Mouse (Mus musculus) limb, embryonic 15.5 days (tissue): Measurements from ENCODE around the gene Rsbn1l. TPM values are rescaled to one million over a fixed set of nuclear protein-coding genes. Genes with fewer than 3 reads are reported as not detected.

Experiments used
- ATAC-seq: fragments of 200-750 bp; cut with Nextera tagmentation; 2 replicates; pipeline ENCODE4 v1.8.0; 2017; ENCODE audit warnings: low read depth, moderate TSS enrichment; ENCODE audit not compliant: insufficient number of reproducible peaks, low FRiP score, low TSS enrichment
- H3K27ac ChIP-seq: fragments of 300-500 bp; sonication (generic); 2 replicates; pipeline ENCODE4 v1.5.1; 2015; ENCODE audit warnings: moderate library complexity, mild to moderate bottlenecking, inconsistent platforms
- H3K27me3 ChIP-seq: fragments of 300-500 bp; sonication (generic); 2 replicates; pipeline ENCODE4 v1.6.1; 2015; ENCODE audit warnings: inconsistent platforms
- H3K36me3 ChIP-seq: fragments of 300-500 bp; sonication (generic); 2 replicates; pipeline ENCODE4 v1.6.1; 2015; ENCODE audit warnings: inconsistent platforms
- H3K4me1 ChIP-seq: fragments of 300-500 bp; sonication (generic); 2 replicates; pipeline ENCODE4 v1.6.1; 2015; ENCODE audit warnings: inconsistent platforms
- H3K4me2 ChIP-seq: fragments of 300-500 bp; sonication (generic); 2 replicates; pipeline ENCODE4 v1.6.1; 2015; ENCODE audit warnings: mild to moderate bottlenecking, inconsistent platforms
- H3K4me3 ChIP-seq: fragments of 300-500 bp; sonication (generic); 2 replicates; pipeline ENCODE4 v1.5.1; 2015; ENCODE audit warnings: mild to moderate bottlenecking, inconsistent platforms
- H3K9ac ChIP-seq: fragments of 300-500 bp; sonication (generic); 2 replicates; pipeline ENCODE4 v1.6.1; 2015; ENCODE audit warnings: inconsistent platforms
- H3K9me3 ChIP-seq: fragments of 300-500 bp; sonication (generic); 2 replicates; pipeline ENCODE4 v1.6.1; 2016; ENCODE audit warnings: inconsistent platforms
- WGBS: fragments of 180-500 bp; shearing (Covaris S2); methylation state at CpG from one replicate; pipeline ENCODE4 v1.1.7; 2015; 5-methylcytosine and 5-hydroxymethylcytosine counted together
- polyA plus RNA-seq: library from polyadenylated mRNA; unstranded; fragments of >200 nt; fragmentation: Nextera tagmentation; extraction: Ambion mirVana; gene quantifications from 2 replicates; pipeline ENCODE4 v1.2.1, GENCODE M21; 2015

Rsbn1l gene
- polyA plus RNA-seq, result 2.8 and 5.0 TPM in 2 replicates

- Histone ChIP-seq H3K9ac (no peak within 1 kb of the TSS), H3K4me3 (no peak within 1 kb of the TSS), H3K36me3 (peaks cover 10% of the 10 kb centered on the region; the same call in 1 of the 2 replicates), H3K27me3 (no peaks in the 10 kb centered on the region), H3K9me3 (peaks cover 5% of the 10 kb centered on the region; the same call in 1 of the 2 replicates), H3K4me1 (0 out of 2 replicates have a peak, but pooled peaks cover 7% of the 10 kb centered on the region), H3K27ac (no peak within 1 kb of the TSS), H3K4me2 (no peak within 1 kb of the TSS)
- 93% methylated on average over 3 of the region's 3 CpGs for WGBS
- no peak for ATAC-seq
Observed at GRCm38 (mm10) chr5:20956298-20956697, at the start of gene Rsbn1l. Gene Rsbn1l (minus strand): TSS chr5:20956398.

- WGBS, result 90% methylated on average over 6 of the region's 6 CpGs
- H3K4me3 ChIP-seq, result no peak overlapping the region
- H3K9me3 ChIP-seq, result no peaks in the 10 kb centered on the region
- no peaks in the 10 kb centered on the region for H3K4me1 ChIP-seq
- no peak overlapping the region for H3K4me2 ChIP-seq
- H3K36me3 ChIP-seq, result peaks cover 56% of the 10 kb centered on the region
- H3K27ac ChIP-seq, result no peak overlapping the region
- H3K27me3 ChIP-seq, result no peaks in the 10 kb centered on the region
- no peak for ATAC-seq
- no peak overlapping the region for H3K9ac ChIP-seq
Observed at GRCm38 (mm10) chr5:21002723-21003122, 46.5 kb upstream of the Rsbn1l start.

- Histone ChIP-seq H3K9ac (no peak overlapping the region), H3K27ac (no peak overlapping the region), H3K27me3 (no peaks in the 10 kb centered on the region), H3K4me2 (no peak overlapping the region), H3K36me3 (peaks cover 64% of the 10 kb centered on the region), H3K4me3 (no peak overlapping the region), H3K9me3 (no peaks in the 10 kb centered on the region), H3K4me1 (no peaks in the 10 kb centered on the region)
- ATAC-seq, result no peak
- WGBS, result 90% methylated on average over 10 of the region's 10 CpGs
Observed at GRCm38 (mm10) chr5:21001622-21002315, 45.6 kb upstream of the Rsbn1l start.

DNA sequence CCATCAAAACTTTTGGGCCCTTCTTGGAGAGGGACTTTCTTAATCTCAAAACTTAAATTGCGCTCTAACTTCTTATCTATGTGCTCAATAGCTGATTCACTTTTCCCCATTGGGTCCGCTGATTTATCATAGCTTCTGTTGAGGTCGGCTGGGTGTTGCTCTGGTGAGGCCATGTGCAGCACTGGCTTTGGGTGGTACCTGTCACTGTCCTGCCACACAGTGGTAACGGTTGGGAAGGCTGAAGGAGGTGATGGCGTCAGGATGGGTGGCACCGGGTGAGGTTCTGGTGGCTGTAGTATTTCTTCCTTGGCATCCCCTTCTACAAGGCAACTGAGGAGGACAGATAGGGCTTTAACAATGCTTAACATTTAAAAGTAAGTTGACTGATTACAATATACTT, 42.2 kb upstream of the Rsbn1l start:
- ATAC-seq, result no peak
- Histone ChIP-seq H3K36me3 (peaks cover 74% of the 10 kb centered on the region), H3K9ac (no peak overlapping the region), H3K27me3 (no peaks in the 10 kb centered on the region), H3K4me2 (no peak overlapping the region), H3K4me3 (no peak overlapping the region), H3K4me1 (no peaks in the 10 kb centered on the region), H3K9me3 (no peaks in the 10 kb centered on the region), H3K27ac (no peak overlapping the region)
- 92% methylated on average over 6 of the region's 6 CpGs for WGBS

DNA sequence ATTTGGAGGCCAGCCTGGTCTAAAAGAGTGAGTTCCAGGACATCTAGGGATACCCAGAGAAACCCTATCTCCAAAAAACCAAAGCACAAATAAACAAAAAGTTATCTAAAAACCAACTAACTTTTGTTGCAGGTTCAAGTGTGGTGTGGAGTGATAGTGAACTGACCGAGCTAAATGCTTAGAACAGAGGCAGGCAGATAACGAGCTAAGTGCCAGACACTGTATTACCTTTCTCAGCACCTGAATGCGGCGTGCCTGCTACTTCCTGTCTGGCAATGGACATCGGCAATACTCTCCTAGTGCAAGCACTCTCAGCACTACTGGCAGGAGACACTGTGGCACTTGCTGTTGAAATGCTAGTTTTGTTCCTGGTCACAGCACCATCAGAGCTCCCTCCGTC, 41.4 kb upstream of the Rsbn1l start:
- no peaks in the 10 kb centered on the region for H3K9me3 ChIP-seq
- WGBS, result 87% methylated on average over 6 of the region's 6 CpGs
- no peaks in the 10 kb centered on the region for H3K27me3 ChIP-seq
- ATAC-seq, result no peak
- no peak overlapping the region for H3K27ac ChIP-seq
- no peaks in the 10 kb centered on the region for H3K4me1 ChIP-seq
- H3K9ac ChIP-seq, result no peak overlapping the region
- peaks cover 67% of the 10 kb centered on the region for H3K36me3 ChIP-seq
- H3K4me3 ChIP-seq, result no peak overlapping the region
- H3K4me2 ChIP-seq, result no peak overlapping the region

- no peak overlapping the region for H3K4me3 ChIP-seq
- ATAC-seq, result no peak
- H3K4me2 ChIP-seq, result no peak overlapping the region
- 95% methylated on average over 8 of the region's 8 CpGs for WGBS
- no peaks in the 10 kb centered on the region for H3K4me1 ChIP-seq
- H3K27ac ChIP-seq, result no peak overlapping the region
- no peak overlapping the region for H3K9ac ChIP-seq
- H3K27me3 ChIP-seq, result no peaks in the 10 kb centered on the region
- H3K9me3 ChIP-seq, result no peaks in the 10 kb centered on the region
- peaks cover 43% of the 10 kb centered on the region for H3K36me3 ChIP-seq
Observed at GRCm38 (mm10) chr5:20990062-20990809, 34.0 kb upstream of the Rsbn1l start.

DNA sequence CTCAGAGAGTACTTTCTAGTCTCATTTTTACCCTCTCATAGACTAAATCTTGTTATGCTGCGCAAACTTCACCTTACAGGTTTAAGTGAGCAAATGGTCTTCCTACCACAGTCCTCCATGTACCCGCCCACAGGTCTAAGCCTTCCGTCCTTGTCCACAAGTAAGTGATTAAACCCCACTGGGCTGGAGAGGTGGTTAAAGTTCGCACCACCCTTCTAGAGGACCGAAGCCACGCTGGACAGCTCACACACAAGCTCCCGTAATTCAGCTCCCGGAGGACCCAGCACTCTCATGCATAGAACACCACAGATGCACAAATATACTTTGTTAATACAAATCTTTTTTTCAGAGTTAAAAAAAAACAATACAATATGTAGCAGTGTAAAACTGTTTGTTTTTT, 30.1 kb upstream of the Rsbn1l start:
- no peak overlapping the region for H3K4me2 ChIP-seq
- H3K36me3 ChIP-seq, result peaks cover 40% of the 10 kb centered on the region
- no peaks in the 10 kb centered on the region for H3K27me3 ChIP-seq
- 95% methylated on average over 8 of the region's 8 CpGs for WGBS
- H3K9ac ChIP-seq, result no peak overlapping the region
- H3K4me1 ChIP-seq, result no peaks in the 10 kb centered on the region
- no peak overlapping the region for H3K27ac ChIP-seq
- ATAC-seq, result no peak
- H3K9me3 ChIP-seq, result no peaks in the 10 kb centered on the region
- no peak overlapping the region for H3K4me3 ChIP-seq

GRCm38 (mm10) chr5:20983505-20983904, 27.3 kb upstream of the Rsbn1l start:
- Histone ChIP-seq H3K4me3 (no peak overlapping the region), H3K9ac (no peak overlapping the region), H3K27me3 (no peaks in the 10 kb centered on the region), H3K4me1 (no peaks in the 10 kb centered on the region), H3K9me3 (no peaks in the 10 kb centered on the region), H3K27ac (no peak overlapping the region), H3K36me3 (peaks cover 27% of the 10 kb centered on the region), H3K4me2 (no peak overlapping the region)
- no peak for ATAC-seq

DNA sequence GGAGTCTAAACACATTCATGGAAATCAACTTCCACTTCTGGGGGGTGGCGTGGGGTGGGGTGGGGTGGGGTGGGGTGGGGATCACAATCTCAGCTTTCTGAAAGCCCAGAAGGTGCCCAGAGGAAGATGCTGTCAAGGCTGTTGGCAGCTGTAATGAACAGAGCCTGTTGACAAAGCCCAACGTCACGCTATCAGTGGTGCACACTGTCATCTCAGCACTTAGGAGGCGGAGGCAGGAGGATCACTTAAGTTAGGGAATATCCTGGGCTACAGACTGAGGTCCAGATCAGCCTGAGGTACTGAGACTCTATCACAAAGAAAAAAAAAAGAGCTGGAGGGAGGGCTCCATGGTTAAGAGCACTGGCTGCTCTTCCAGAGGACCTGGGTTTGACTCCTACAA, 18.5 kb upstream of the Rsbn1l start:
- no peak overlapping the region for H3K4me3 ChIP-seq
- no peaks in the 10 kb centered on the region for H3K36me3 ChIP-seq
- H3K9ac ChIP-seq, result no peak overlapping the region
- no peak for ATAC-seq
- H3K4me1 ChIP-seq, result no peaks in the 10 kb centered on the region; the same call in 1 of the 2 replicates
- no peaks in the 10 kb centered on the region for H3K9me3 ChIP-seq
- no peaks in the 10 kb centered on the region for H3K27me3 ChIP-seq
- no peak overlapping the region for H3K27ac ChIP-seq
- 87% methylated on average over 4 of the region's 4 CpGs for WGBS
- no peak overlapping the region for H3K4me2 ChIP-seq

- Histone ChIP-seq H3K4me3 (no peak overlapping the region), H3K36me3 (no peaks in the 10 kb centered on the region), H3K27ac (no peak overlapping the region), H3K9ac (no peak overlapping the region), H3K4me2 (no peak overlapping the region), H3K27me3 (no peaks in the 10 kb centered on the region), H3K4me1 (no peaks in the 10 kb centered on the region; the same call in 1 of the 2 replicates), H3K9me3 (no peaks in the 10 kb centered on the region)
- WGBS, result 28% methylated on average over 7 of the region's 7 CpGs
- no peak for ATAC-seq
Observed at GRCm38 (mm10) chr5:20973999-20974398, 17.8 kb upstream of the Rsbn1l start.

GRCm38 (mm10) chr5:20973069-20973468, 16.9 kb upstream of the Rsbn1l start:
- Histone ChIP-seq H3K4me2 (no peak overlapping the region), H3K4me1 (no peaks in the 10 kb centered on the region; the same call in 1 of the 2 replicates), H3K27me3 (no peaks in the 10 kb centered on the region), H3K9me3 (no peaks in the 10 kb centered on the region), H3K9ac (no peak overlapping the region), H3K36me3 (no peaks in the 10 kb centered on the region), H3K4me3 (no peak overlapping the region), H3K27ac (no peak overlapping the region)
- ATAC-seq, result no peak
- 74% methylated on average over 5 of the region's 5 CpGs for WGBS

- no peak overlapping the region for H3K9ac ChIP-seq
- WGBS, result 63% methylated on average over 9 of the region's 9 CpGs
- H3K9me3 ChIP-seq, result no peaks in the 10 kb centered on the region
- no peak for ATAC-seq
- no peaks in the 10 kb centered on the region; the same call in 1 of the 2 replicates for H3K4me1 ChIP-seq
- H3K4me2 ChIP-seq, result no peak overlapping the region
- no peak overlapping the region for H3K4me3 ChIP-seq
- H3K36me3 ChIP-seq, result no peaks in the 10 kb centered on the region
- H3K27me3 ChIP-seq, result no peaks in the 10 kb centered on the region
- H3K27ac ChIP-seq, result no peak overlapping the region
Observed at GRCm38 (mm10) chr5:20968963-20969362, 12.8 kb upstream of the Rsbn1l start.
